Mouse (Mus musculus) small intestine, adult 2 months (tissue): ENCODE measurements at regions not wholly inside any gene's neighbourhood (a gene's known extent, or its start where the extent isn't known, plus 50 kb on each side); places are given as distances from the start of the nearest gene placed in this dataset.

ENCODE experiments used
- H3K27ac ChIP-seq: fragments of 200-500 bp; 2 replicates; pipeline ENCODE4 v1.5.1; 2012; ENCODE audit warnings: low read depth, low read length, control low read depth, inconsistent platforms; ENCODE audit not compliant: insufficient read depth
- H3K27me3 ChIP-seq: fragments of 200-500 bp; 2 replicates; pipeline ENCODE4 v1.6.1; 2012; ENCODE audit warnings: mild to moderate bottlenecking, moderate library complexity, low read length, inconsistent platforms; ENCODE audit not compliant: control insufficient read depth, insufficient read depth
- H3K36me3 ChIP-seq: fragments of 200-500 bp; 2 replicates; pipeline ENCODE4 v1.6.1; 2012; ENCODE audit warnings: mild to moderate bottlenecking, low read length, control low read depth, inconsistent platforms; ENCODE audit not compliant: control insufficient read depth, insufficient read depth
- H3K4me1 ChIP-seq: fragments of 200-500 bp; 2 replicates; pipeline ENCODE4 v1.6.1; 2012; ENCODE audit warnings: low read length, inconsistent platforms, mixed read lengths; ENCODE audit not compliant: control insufficient read depth, insufficient read depth, insufficient read length
- H3K4me3 ChIP-seq: fragments of 200-500 bp; 2 replicates; pipeline ENCODE4 v1.5.1; 2012; ENCODE audit warnings: low read depth, mild to moderate bottlenecking, control low read depth, inconsistent platforms, low read length, moderate library complexity
- CTCF ChIP-seq: fragments of 200-500 bp; IDR thresholded peaks from 2 replicates; pipeline ENCODE4 v1.5.1; 2012; ENCODE audit warnings: low read depth, mild to moderate bottlenecking, control low read depth, inconsistent platforms, low read length, moderate library complexity, mixed read lengths; ENCODE audit not compliant: insufficient replicate concordance, insufficient read length; ENCODE audit errors: extremely low read depth
- POLR2A ChIP-seq: fragments of 200-500 bp; IDR thresholded peaks from 2 replicates; pipeline ENCODE4 v1.6.1; 2012; ENCODE audit warnings: low read depth, mild to moderate bottlenecking, control low read depth, inconsistent platforms, low read length, moderate library complexity
- WGBS: fragments of 180-500 bp; shearing (Covaris S2); methylation state at CpG from one replicate; pipeline ENCODE4 v1.1.7; 2018; 5-methylcytosine and 5-hydroxymethylcytosine counted together

DNA sequence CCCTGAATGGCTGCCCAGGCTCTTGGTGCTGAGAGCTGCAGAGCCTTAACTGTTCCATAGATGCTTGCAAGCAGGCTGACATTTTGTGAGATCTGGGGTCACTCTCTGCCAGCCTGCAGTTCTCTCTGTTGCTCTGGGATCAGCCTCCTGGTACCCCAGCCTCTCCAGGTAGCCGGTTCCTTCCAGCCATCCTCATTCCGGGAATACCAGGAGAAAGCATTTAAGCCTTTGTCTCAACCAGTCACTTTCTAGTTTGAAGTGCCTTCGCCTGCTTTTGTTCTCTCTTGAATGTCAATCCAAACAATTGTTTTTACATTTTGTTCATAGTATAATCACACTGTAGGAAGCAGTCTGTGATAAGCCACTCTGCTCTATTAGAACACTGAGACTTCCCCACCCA, 281.0 kb upstream of the Rtl1 start:
- Histone ChIP-seq H3K27ac (no peak overlapping the region), H3K4me1 (no peaks in the 10 kb centered on the region), H3K36me3 (no peaks in the 10 kb centered on the region), H3K27me3 (no peaks in the 10 kb centered on the region), H3K4me3 (no peak overlapping the region)
- 78% methylated on average over 3 of the region's 3 CpGs for WGBS
- TF ChIP-seq POLR2A (no peak), CTCF (no peak)

DNA sequence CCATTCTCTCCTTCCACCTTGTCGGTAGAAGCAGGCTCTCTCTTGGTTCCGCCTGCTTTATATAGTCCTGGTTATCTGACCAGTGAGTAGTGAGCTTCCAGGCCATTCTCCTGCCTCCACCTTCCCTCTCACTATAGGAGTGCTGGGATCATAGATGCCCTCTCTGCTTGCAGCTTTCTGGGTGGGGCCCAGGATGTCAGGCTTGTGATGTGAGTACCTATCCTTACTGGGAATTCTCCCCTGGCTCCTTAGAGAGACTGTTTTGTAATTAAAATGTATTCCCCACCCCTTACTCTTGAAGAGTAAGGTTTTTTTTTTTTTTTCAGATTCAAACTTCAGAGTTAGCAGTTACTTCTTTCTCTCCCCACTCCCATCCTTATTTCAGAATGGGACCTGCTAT, 291.1 kb upstream of the Rtl1 start:
- WGBS = 87% methylated on average over 2 of the region's 2 CpGs
- Histone ChIP-seq H3K27ac (no peak overlapping the region), H3K27me3 (no peaks in the 10 kb centered on the region), H3K36me3 (no peaks in the 10 kb centered on the region), H3K4me1 (peaks cover 6% of the 10 kb centered on the region), H3K4me3 (no peak overlapping the region)
- TF ChIP-seq CTCF = no peak
- no peak for TF ChIP-seq POLR2A

DNA sequence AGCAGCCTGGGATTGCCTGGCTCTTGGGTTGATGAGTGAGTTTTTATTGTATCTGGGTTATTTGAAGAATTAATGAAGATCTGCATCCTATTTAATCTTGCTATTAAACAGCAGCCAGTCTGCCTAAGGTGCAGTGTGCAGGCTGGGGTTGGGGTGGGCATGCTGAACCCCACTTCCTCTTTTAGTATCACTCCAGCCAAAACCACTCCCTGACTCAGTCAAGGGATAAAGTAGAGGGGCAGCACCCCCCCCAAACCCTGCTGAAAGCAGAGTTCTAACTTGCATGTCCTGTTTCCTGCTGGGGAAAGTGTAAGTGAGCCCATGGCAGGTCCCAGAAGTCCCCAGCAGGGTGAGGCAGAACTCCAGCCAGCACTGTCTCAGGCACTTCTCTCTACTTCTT, 292.7 kb upstream of the Rtl1 start:
- H3K27me3 ChIP-seq = no peaks in the 10 kb centered on the region
- no peaks in the 10 kb centered on the region for H3K36me3 ChIP-seq
- TF ChIP-seq CTCF = no peak
- TF ChIP-seq POLR2A = no peak
- H3K4me1 ChIP-seq = peaks cover 6% of the 10 kb centered on the region
- H3K4me3 ChIP-seq = no peak overlapping the region
- H3K27ac ChIP-seq = no peak overlapping the region

DNA sequence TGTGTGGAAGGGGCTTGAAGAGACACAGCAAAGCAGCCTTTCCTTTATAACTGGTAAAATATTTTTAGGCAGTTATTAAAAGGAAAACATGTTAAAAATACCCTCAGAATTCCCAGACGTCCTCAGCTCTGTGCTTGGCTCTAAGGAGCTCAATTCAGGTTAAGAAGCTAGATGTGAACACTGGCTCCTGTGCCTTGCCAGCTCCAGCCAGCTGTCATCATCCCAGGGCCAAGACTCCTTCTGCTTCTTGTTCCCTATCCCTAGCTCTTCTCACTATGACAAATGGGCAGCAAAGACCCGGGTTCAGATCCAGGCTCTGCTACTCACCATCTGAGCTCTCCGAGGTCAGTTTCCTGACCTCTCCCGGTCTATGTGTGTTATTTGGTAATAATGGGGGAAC, 293.5 kb upstream of the Rtl1 start:
- WGBS = 73% methylated on average over 4 of the region's 4 CpGs
- TF ChIP-seq CTCF = no peak
- TF ChIP-seq POLR2A = no peak
- H3K27ac ChIP-seq = no peak overlapping the region
- H3K4me1 ChIP-seq = peaks cover 6% of the 10 kb centered on the region
- no peaks in the 10 kb centered on the region for H3K36me3 ChIP-seq
- H3K27me3 ChIP-seq = no peaks in the 10 kb centered on the region
- no peak overlapping the region for H3K4me3 ChIP-seq

DNA sequence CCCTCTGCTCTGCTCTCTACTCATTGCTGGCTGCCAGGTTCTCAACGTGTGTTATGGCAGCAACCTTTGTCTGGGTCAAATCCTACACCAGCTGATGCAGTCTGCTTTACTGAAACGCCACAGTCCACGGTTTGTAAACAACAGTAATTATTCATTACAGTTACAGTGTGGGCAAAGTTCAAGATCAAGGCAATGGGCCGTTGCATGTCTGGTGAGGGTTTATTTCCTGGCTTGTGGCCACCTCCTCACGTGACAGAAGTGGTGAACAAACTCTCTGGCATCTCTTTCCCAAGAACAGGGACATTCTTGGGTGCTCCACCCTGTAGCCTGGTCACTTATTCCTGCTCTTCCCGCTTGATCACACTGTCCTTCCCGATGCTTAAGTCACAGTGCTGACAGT, 295.3 kb upstream of the Rtl1 start:
- no peak overlapping the region for H3K4me3 ChIP-seq
- WGBS = 17% methylated on average over 7 of the region's 7 CpGs

DNA sequence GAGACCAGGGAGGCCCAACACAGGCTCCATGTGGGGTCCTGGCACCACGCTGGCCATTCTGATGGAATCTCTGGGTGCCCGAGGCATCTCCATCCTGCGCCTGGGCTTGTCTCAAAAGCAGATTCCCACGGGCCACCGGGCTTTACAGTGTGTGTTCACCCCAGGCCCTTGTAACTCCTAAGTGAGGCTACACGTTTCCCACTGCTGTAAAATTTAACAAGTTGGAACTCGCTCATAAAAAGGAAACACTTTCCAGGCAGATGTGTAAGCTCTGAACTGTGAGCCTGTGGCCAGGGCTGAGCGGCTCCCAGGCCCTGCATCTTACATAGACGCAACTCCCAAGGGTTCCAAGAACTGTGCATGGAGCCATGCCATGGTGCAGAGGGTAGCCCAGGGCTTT, 296.3 kb upstream of the Rtl1 start:
- Histone ChIP-seq H3K4me1 (peaks cover 6% of the 10 kb centered on the region), H3K27me3 (no peaks in the 10 kb centered on the region), H3K36me3 (no peaks in the 10 kb centered on the region), H3K4me3 (no peak overlapping the region), H3K27ac (no peak overlapping the region)
- 95% methylated on average over 9 of the region's 9 CpGs for WGBS
- TF ChIP-seq CTCF (no peak), POLR2A (no peak)

More for the DNA sequence above, 295.3 kb upstream of the Rtl1 start:
- TF ChIP-seq CTCF = no peak
- TF ChIP-seq POLR2A = no peak
- no peaks in the 10 kb centered on the region for H3K36me3 ChIP-seq
- peaks cover 6% of the 10 kb centered on the region for H3K4me1 ChIP-seq
- H3K27ac ChIP-seq = 0 out of 2 replicates have a peak overlapping the region, but pooled peaks have one; percentile 14
- no peaks in the 10 kb centered on the region for H3K27me3 ChIP-seq

DNA sequence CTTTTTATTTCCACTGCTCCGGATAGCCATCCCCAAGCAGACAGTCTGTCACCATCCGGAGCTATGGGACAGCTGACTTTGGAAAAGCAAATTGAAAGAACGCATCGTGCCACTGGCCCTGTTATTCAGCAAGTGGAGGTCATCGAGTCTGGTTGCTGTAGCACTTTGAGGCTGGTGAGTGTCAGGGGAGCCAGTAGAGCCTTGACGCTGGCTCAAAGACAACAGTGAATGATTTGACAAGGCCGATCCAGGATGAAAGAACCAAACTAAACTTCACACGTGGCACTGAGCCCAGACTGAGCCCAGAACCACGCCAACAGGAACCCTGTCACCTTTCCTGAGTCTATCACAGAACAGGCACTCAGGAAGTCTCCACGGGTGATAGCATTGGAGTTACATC, 296.8 kb upstream of the Rtl1 start:
- H3K36me3 ChIP-seq = no peaks in the 10 kb centered on the region
- no peak for TF ChIP-seq CTCF
- TF ChIP-seq POLR2A = no peak
- H3K27me3 ChIP-seq = no peaks in the 10 kb centered on the region
- no peak overlapping the region for H3K4me3 ChIP-seq
- H3K4me1 ChIP-seq = peaks cover 6% of the 10 kb centered on the region
- WGBS = 52% methylated on average over 10 of the region's 10 CpGs
- no peak overlapping the region for H3K27ac ChIP-seq
